Mouse (Mus musculus) ovary, postnatal 36 days (tissue): ENCODE data around the gene Mpig6b.

Experiments
- DNase-seq: peaks from one replicate; pipeline ENCODE4 v3.0.0; 2022; ENCODE audit warnings: low spot score, mixed read lengths

Gene Mpig6b

DNA sequence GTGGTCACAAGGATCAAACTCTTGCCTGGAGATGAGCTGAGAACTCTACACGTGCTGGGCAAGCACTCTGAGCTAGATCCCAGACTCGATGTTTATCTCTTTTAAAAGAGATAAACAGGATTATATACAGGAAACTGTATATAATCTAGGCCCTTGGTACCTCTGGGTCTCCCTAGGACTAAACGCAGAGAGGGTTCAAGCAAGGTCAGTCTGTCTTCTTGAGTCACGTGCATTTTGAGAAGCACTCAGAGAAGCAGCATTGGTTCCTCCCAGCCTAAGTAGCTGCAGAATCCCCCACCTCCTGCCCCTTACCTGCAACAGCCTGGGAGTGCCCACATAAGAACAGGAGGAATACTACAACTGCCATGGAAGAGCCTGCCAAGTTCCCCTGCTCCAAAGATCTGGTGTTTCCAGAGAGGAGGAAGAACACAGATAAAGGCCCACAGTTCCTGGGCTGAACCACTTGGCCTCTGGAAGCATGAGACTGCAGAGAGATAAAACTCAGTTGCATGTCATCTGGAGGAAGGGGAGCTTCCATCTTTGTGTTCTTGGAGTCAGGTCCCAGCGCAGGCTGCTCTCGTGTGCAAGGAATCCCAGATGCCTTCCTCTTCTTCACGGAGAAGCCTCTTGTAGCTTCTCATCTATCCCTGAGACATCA lies 19.4 kb upstream of the Mpig6b start, which contains the start of gene Ly6g6f:
Ly6g6f (minus strand) TSS at position 403 of the 658 bp plus-strand sequence.
- DNase-seq: no peak

DNA sequence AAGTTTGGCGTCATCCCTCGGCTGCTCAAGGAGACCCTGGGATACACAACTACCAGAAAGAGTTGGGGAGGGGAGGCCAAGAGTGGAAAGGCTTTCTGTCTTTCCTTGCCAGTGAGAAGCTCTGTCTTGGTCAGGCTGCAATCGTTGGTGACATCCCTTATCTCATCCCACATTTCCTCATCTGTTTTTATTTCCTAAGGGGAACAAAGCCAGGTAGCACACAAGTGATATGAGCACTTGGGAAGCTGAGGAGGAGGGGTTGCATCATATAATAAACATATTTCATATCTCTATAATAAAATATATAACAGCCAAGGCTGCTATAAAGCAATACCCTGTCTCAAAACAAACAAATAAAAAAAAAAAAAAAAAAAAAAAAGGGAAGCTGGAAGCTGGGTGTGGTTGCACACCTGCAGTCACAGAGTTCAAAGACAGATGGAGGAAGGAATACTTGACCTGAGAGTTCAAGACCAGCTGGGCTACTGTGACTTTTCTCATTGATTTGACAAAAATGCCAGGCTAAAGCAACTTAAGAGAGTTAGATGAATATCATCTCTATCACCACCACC lies 18.0 kb upstream of the Mpig6b start:
- no peak for DNase-seq

DNA sequence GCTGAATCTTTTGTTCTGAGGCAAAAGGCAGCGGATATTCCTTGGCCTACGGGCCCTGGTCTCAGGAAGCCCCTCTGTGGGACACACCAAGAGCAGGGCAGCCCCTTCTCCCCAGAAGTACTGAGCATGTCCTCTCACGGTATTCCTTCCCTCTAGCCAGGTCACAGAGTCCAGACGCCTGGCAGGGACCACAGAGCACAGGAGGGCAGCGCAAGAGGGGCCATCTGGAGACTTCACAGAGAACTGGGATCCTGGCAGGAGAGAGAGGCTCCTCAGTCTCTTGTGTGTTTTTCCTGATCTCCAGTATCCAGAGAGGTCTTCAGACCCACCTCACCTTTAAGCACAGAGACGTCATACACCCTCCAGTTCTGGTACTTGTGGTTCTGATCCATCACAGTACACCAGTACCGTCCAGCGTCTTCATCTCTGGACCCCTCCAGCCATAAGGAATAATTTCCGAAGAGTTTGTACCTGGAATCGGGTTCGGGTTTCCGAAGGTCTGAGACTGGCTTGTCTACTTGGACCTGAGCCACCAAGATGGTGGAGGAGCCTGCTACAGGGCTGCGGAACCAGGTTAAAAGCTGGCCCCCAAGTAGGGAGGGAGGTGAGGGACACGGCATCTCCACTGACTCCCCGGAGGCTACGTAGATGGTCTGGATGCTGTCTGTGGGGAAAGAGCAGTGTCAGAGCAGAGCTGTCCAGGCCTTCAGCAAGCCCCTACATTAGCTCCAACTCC lies 17.0 kb upstream of the Mpig6b start:
- no peak for DNase-seq

DNA sequence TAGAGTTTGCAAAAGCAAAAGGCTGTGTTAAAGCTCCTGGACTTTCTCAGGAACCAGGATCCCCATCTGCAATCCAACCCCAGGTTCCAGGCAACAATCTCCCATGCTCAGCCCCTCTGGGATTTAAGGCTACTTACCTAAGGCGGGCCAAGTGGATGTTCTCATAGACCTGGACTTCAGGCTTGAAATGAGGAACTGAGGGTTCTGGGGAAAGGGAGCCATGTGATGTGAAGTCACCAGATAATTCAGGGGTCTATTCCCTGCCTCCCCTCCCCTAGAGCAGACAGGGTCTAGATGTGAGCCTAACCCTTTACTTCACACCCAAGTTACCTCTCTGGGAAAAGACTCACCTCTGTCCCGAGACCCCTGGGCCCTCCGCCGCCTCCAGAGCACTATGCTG lies 14.7 kb upstream of the Mpig6b start:
- DNase-seq: no peak

DNA sequence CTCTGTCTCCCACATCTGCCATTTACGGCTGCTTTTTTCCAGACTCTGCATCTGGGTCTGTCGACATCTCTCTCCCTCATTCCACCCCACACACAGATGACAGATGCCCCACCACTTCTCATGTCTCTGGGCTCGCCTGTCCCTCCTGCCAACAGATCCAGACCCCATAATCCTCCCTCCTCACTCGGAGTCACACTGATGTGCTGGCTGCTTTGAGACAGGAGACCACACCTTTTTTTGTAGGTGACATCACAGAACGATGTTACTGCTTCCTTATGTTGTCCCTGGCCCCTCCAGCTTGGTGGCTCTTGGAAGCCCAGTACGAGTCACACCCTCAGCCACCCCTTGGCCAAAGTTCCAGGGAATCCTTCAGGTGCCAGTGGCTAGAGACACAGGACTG lies 14.3 kb upstream of the Mpig6b start:
- DNase-seq: no peak

DNA sequence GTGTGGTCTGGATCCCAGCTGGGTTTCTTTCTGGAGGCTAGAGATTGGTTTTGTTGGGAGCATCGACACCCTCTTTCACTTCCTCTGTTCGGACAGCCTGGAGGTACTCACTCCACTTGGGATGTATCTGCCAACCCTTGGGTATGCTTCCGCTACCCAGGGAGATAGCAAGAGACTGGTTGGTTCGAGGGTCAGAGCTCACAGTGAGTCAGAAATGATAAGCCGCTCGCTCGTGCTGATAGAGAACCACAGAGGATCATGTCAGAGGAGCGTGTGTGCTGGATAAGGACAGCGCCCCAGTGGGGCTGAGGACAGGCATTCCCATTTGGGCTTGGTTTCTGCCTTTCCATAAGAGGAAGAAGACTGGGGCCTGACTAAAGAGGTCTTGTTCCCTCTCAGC lies 13.8 kb upstream of the Mpig6b start:
- no peak for DNase-seq

DNA sequence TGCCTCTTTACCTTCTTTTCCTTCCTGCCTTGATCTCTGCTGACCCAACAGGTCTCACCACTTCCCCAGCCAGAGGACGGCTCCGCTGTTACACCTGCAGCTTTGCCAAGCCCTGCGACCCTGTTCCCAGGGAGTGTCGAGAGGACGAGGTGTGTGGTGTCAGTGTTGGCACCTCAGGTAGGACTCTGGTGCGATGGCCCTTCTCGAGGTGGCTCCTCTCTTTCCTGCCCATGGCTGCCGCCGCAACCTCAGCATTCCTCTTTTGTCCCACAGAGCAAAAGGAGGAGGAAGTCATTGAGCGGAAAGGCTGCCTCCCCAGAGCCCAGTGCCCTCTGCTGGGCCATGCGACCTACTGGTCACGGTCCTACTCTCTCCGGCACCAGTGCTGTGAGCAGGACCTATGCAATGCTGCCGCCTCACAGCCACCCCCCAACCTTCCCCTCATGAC lies 11.8 kb upstream of the Mpig6b start, which contains the start of gene Ly6g6d:
Ly6g6d (minus strand) TSS at position 280 of the 448 bp plus-strand sequence.
- DNase-seq: peak; percentile 61

DNA sequence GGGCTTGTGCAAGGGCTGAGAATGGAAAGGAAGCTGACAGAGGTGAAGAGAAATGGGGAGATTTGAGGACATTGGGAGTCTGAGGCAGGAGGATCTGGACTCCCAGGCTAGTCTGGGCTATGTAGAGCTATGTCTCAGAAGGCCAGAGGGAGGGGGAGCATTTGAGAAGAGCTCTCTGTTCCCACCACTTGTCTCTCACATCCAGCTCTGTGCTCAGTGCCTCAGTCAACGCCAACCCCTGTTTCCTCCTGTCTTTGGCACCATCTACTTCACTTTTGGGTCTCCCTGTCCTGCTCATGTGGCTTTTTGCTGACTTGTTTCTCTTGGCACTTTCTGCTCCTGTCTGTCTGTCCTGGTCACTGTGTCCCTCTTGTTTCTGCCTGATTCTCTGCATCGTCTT lies 11.3 kb upstream of the Mpig6b start:
- no peak for DNase-seq

DNA sequence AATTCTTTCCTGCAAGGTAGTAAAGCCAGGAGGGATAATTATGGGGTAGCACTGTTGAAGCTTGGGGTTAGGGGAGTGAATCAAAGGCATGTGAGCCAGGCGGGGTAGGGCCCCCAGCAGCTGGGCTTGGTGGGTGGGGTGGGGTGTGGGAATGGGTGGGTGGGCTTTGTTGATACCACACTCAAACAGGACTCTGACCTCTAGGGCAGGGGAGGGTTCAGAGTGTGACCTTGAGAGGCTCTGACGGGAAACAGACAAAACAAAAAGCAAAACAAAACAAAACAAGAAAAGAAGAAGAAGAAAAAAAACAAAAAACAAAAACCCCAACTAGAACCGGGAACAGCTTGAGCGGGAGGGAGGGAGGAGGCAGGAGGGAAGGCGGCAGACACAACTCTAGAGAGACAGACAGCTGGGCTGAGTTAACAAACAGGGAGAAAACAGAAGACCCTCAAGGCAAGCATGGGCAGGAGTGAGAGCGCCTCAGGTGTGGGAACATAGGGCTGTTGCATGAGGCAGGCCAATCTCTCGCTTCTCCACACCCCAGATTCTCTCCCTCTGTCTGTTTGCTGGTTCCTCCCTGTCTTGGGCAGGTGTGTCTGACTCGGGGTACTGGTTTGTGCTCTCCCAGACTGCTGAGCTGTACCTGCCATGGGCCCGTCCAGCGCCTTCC lies 10.7 kb upstream of the Mpig6b start, which contains the start of gene Ly6g6e:
Ly6g6e (plus strand) TSS at position 396 of the 670 bp plus-strand sequence.
- no peak for DNase-seq

DNA sequence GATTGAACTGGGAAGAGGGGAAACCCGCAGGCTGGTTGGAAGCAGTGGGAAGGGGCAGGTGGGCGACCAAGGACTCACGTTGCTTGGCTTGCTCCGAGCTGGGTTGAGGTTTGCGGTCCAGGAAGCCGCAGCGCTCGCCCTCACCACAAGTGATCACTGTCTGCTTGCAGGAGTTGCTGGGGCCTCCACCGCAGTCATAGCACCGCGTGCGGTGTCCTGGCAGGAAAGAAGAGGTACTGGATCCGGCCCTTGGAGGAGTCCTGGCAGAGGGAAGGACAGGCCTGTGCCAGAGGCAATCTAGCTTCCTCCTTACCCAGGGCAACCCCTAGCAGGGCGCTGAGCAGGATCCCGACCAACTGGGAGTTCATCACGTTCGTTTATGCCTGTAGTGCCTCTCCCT lies 8.1 kb upstream of the Mpig6b start:
- no peak for DNase-seq

DNA sequence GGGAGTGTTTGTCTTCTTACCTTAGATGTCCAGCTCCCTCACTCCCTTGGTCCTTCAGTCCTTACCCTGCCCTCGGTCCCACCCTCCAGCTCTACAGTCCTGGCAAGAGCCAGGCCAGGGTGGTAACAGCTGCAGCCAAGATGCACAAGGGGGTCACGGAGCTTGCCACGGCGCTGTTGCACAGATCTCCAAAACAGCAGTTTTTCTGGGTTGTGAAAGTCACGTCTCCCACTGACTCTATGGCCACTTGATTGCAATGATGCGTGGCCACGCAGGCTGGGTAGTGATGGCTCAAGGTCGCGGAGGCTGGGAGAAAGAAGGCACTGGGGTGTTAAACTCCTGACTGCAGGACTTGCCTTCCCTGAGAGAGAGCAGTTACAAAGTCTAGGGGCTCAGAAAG lies 5.5 kb upstream of the Mpig6b start:
- DNase-seq: no peak

DNA sequence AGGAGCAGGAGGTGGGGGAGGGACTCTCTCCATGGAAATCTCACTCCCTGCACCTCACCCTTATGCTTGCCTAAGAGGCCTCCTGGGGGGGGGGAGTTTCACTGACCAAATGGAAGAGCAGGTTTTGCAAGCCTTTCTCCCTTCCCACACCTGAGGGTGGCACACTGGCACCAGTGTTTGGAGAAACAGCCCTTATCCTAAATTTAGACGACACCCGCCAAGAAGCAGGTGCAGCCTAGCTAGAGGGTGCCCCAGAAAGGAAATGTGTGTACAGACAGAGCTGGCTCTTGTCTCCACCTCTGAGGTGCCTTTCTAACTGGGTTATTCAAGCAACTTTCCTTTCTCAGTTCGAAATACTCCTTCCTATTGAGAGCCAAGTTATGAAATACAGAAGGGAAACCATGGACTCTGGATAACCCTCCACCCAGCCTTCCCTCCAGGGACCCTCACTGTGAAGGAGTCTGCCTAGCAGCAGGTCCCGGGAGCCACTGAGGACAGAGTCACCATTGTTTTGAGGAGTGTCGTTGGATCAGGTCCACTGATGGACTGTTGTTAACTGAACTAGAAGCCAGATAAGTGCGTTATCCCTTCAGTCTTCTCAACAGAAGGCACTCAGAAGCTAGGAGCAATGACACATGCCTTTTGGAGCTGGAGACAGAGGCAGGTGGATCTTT lies 4.7 kb upstream of the Mpig6b start:
- DNase-seq: no peak

DNA sequence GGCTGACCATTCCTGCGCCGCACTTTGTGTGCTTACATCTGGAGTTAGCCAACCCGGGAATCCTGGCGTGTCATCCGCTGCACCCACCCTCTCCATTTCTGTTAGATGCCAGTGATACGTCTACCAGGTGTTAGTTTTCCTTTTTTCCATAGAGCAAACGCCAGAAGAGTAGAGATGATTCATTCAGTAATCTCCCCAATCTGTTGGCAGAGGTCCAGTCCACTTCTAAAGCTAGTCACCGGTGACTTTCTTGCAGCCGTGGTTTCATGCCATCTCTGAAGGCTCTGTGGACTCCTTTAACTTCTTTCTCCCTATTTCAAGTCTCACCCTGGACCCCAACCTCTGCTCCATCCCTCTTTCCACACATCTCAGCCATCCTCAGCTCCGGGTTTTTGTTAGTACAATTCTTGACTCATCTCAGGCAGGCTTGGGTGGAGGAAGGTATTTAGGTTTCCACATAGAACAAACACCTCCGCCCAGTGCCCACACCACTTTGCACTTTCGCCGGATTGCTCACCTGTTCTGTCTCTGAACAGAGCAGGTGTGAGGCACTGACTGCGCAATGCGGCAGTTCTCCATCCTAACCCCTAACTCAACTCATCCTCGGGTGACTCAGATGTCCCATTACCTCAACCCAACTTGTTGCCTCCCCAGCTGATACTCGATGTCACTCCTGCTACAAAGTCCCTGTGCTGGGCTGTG lies 2.4 kb upstream of the Mpig6b start:
- no peak for DNase-seq

DNA sequence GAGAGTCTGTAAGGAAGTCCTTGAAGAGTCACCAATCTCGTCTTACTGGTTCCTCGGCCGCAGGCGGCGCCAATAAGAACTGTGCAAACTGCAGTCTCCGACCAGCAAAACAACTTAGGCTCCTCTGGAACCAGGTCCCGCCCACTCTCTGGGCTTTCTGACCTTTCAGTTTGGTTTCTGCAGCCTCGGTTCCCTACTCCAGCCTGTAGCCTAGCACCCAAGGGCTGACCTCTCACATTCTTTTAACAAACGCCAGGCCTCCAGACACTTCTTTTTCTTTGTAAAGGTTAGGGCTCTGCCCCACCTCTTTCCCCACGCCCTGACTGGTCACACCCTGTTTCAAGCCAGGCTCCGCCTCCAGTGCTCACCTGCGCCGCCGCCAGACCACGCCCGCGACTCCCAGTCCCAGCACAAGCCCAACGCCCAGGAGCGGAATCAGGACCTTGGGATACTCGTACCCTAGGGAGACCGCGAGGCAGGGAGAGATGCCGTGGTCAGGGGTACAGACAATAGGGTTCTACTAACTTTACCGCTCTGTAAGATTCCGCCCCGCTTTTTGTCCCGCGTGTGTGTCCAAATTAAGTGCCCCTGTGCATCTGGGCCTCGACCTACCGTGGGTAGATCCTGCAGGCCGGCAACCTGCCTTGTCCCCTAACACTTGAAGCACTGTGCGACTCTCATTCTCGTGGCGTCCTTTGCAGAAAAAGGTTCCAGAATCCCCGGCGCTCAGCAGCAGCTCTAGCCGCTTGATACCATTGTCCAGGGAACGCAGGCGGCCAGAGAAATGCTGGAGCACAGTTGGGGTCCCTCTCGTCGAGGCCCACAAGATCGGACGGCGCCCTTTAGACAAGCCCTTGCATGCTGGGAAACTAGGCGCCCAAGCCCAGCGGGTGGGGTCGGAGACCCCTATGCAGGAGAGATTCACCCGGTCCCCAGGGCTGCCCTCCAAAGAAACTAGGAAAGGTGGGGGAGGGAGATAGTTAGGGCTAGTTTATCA lies 735 bp downstream of the Mpig6b start, which contains the start of gene Ly6g6c:
Ly6g6c (plus strand) TSS at position 438 of the 997 bp plus-strand sequence.
- peak; percentile 68 for DNase-seq

DNA sequence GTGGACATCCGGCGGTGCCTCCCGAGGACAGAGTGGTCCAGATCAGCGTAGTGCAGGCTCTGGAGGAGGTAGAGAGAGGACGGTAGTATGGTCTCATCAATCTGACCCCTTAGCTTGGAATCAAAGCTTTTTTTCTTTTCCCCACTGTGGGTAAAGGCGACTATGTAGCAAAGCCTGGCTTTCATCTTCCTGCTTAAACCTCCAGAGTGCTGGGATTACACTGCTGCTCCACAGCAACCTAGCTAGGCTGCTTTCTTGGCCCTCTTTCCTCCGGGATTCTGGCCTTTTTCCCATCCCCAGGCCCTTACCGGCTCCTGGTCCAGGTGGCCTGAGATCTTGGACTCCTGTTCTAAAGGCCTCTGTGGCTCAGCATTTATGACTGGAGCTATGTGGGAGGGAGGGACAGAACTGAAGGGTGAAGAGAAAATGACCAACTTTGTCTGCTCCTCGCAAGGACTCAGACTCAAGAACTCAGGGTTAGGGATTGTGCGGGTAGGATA lies 1.6 kb downstream of the Mpig6b start:
- DNase-seq: no peak

DNA sequence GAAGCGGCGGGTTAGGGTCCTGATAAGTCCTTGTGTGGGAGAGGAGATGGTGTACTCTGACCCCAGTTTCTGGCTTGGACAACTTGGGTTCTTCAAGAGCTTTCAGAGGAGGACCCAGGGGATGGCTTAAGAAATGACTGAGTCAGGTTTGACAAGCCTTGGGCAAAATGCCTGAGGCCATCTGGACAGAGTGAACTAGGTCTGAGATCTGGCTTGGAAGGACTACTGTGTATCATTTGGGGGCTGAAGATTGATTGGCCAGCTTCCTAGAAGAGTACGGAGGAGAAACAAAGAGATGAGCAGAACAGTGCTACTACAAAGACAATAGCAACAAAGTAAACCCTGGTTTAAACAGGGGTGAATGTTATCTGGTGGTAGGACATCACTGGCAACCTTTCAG lies 2.5 kb downstream of the Mpig6b start:
- no peak for DNase-seq

DNA sequence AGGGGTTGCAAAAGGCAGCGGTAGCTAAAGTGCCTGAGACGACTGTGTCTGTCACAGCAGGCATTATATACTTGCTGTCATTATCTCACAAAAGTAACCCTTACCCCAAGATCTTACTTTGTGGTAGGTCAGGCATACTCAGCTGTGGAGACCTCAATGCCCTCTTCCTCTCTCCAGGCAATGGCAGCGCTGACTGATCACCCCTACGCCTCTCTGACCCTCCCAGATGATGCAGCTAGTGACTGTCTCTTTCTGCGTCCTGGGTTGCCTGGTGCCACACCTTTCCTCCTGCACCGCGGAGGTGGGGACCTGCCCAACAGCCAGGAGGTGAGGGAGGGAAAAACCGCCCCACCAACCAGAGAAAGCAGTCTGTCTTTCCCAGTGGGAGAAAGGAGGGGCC lies 4.7 kb downstream of the Mpig6b start:
- no peak for DNase-seq

DNA sequence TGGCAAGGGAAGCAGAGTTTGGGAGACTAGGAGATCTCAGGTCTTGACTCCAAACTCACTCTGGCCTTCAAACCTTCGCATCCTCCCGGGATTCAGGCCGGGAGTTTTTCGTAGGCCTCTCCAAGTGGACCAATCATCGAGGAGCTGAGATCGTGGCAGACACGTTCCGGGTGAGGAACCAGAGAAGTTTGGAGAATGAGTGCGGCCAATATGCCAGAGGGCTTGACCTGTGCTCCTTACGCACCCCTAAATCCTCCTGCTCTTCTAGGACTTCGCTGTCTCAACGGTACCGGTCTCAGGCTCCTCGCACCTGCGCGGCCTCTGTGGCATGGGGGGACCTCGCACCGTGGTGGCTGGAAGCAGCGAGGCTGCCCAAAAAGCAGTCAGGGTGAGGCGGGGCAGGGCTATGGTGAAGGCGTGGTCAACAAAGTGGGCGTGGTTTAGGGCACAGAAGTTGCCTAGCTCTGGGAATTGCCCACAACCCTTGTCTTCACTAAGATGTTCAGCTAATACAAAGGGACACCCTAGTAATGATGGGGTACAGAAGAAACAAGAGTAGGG lies 5.2 kb downstream of the Mpig6b start:
- DNase-seq: no peak

DNA sequence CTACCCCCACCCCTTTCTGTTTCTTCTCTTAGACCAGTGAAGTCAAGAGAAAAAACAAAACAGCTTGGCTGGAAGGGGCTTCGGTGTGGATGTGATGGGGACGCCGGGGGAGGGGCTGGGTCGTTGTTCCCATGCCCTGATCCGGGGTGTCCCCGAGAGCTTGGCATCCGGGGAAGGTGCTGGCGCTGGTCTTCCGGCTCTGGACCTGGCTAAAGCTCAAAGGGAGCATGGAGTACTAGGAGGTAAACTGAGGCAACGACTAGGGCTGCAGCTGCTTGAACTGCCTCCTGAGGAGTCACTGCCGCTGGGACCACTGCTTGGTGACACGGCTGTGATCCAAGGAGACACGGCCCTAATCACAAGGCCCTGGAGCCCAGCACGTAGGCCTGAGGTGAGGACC lies 5.9 kb downstream of the Mpig6b start:
- DNase-seq: no peak
